Mouse (Mus musculus) left cerebral cortex, postnatal 36 days (tissue): ENCODE data around the gene Itga9. TPM values are rescaled to one million over a fixed set of nuclear protein-coding genes. Genes with fewer than 3 reads are reported as not detected.
A peak's percentile ranks its signal among the peaks of the same experiment; 100 is the strongest.

Source experiments
- DNase-seq, 2 experiments: peaks; one replicate each; pipeline ENCODE4 v3.0.0; 2021 to 2022; ENCODE audit warnings: low spot score in 2 of 2, mixed read lengths in 1 of 2
- intact Hi-C: fragments of 180-260 bp; cut with DNase I; formaldehyde crosslinking; loops from one replicate; pipeline ENCODE4 v1.15.1; 2025
- total RNA-seq, 2 experiments: library from RNA; stranded (reverse); gene quantifications; 2 replicates each; pipeline ENCODE4 v1.2.3; 2021

Gene Itga9
- total RNA-seq, 2 experiments from 2014 or later = 5.5 to 9.3 TPM

DNA sequence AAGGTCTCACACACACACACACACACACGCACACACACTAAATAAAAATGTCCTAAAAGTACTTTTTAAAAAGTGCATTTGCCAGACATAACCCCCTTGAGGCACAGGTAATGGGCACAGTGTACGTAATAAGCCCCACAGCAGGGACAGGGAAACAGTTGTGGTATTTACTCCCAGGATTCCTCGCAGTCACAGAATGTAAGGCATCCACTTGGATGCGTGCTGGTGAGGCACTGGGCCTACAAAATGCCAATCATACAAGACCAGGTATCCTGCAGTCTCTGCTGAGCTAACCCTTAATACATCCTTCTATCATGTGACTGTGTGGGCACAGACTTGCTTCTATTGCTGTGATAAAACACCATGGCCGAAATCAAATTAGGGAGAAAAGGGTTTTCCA, 342.0 kb downstream of the Itga9 start:
- intact Hi-C loops = no loop called here
- DNase-seq = no peak

DNA sequence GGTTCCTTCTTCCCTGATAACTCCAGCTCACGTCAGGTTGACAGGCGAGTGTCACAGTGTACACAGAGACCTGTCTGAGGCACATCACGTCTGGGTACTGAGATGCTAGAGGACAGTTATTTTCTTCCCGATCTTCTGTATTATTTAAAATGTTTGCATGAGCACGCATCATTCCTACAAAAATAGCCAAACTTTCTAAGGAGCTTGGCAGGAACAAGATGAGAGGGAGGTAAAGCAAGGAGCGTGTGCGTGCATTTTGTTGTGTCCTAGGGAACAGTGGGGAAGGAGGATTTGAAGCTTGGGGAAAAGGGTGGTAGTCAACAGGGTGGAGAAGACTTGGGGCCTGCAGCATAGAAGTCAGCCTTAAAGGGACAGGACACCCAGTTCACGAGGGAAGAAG, 342.6 kb downstream of the Itga9 start:
- intact Hi-C loops = no loop called here

GRCm38 (mm10) chr9:118949654-118950053, 343.2 kb downstream of the Itga9 start:
- intact Hi-C loops = no loop called here
- no peak for DNase-seq

More for the DNA sequence above, 342.6 kb downstream of the Itga9 start:
- peak; percentile 36 to 40 for DNase-seq

- no peak for DNase-seq
- intact Hi-C loops = no loop called here
Measured at GRCm38 (mm10) chr9:118950061-118950460, 343.6 kb downstream of the Itga9 start.

Other genes with a start within 250 kb of the Itga9 start
- under 1 TPM in 1 of 2 experiments, not detected in 1; 0.32 TPM for gene Eomes, start 128.5 kb upstream of the Itga9 start, total RNA-seq
- 100 to 1,000 TPM in 1 of 2 experiments, 10 to 100 TPM in 1; 84.1 to 116 TPM for gene Golga4, start 100.4 kb upstream of the Itga9 start, total RNA-seq